Mouse (Mus musculus): ENCODE results near the gene Enoph1.

DNA sequence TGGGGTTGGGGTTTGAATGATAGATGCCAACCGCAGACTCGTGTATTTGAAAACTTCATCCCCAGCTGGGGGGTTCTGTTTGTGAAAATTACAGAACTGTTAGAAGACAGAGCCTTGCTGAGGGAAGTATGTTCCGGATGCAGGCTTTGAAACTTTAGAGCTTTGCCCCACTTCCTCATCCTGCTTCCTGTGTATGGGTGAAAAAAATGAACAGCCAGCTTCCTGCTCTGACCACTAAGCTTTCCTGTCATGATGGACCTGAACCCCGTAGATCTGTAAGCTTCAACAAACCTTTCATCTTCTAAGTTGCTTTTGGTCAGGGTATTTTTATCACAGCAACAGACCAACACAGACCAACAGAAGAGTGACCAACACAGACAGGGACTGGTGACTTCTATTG is 42.2 kb downstream of the Enoph1 start:
- TF ChIP-seq CTCF (IDR thresholded peaks at IDR 0.05) (no peak), EP300 (IDR thresholded peaks at IDR 0.05; ENCODE audit: insufficient read depth, low read depth, low read length) (no peak), POLR2A (IDR thresholded peaks at IDR 0.05; ENCODE audit: insufficient read depth, low read depth, low read length) (no peak)

Measured in heart, adult 2 months (tissue).